Mouse (Mus musculus) gastrocnemius, adult 8-10 months (tissue): ENCODE results near the gene Gm6993. TPM values are rescaled to one million over a fixed set of nuclear protein-coding genes. Genes with fewer than 3 reads are reported as not detected.
A peak's percentile ranks its signal among the peaks of the same experiment; 100 is the strongest.

Experiments
- DNase-seq, 2 experiments: peaks; one replicate each; pipeline ENCODE4 v3.0.0; 2022; ENCODE audit warnings: low spot score in 2 of 2
- total RNA-seq, 4 experiments: library from RNA; stranded (reverse); gene quantifications; 2 replicates each; pipeline ENCODE4 v1.2.4; 2022

Gm6993 gene
- not detected for total RNA-seq

- DNase-seq, result no peak
These were observed at the start of gene Gm6993 for GRCm38 (mm10) chr12:31240470-31240869. Gene Gm6993, plus strand, starts transcription at chr12:31240770.

- peak; percentile 64 to 74 for DNase-seq
These were observed 49.1 kb upstream of the Gm6993 start for GRCm38 (mm10) chr12:31191329-31191954.

- no peak for DNase-seq
These were observed 38.1 kb upstream of the Gm6993 start for GRCm38 (mm10) chr12:31202509-31202908.

GRCm38 (mm10) chr12:31203746-31204455 lies 36.7 kb upstream of the Gm6993 start:
- no peak for DNase-seq

- DNase-seq, result no peak
These were observed 35.7 kb upstream of the Gm6993 start for GRCm38 (mm10) chr12:31204898-31205297.

- no peak for DNase-seq
These were observed 34.5 kb upstream of the Gm6993 start for GRCm38 (mm10) chr12:31205983-31206633.

- no peak for DNase-seq
These were observed 31.8 kb upstream of the Gm6993 start for GRCm38 (mm10) chr12:31208766-31209165.

GRCm38 (mm10) chr12:31209377-31209805 lies 31.2 kb upstream of the Gm6993 start:
- DNase-seq, result no peak

GRCm38 (mm10) chr12:31213556-31213955 lies 27.0 kb upstream of the Gm6993 start:
- peak in 1 of 2 experiments; percentile 8 for DNase-seq

GRCm38 (mm10) chr12:31215003-31215402 lies 25.6 kb upstream of the Gm6993 start:
- DNase-seq, result no peak

GRCm38 (mm10) chr12:31217232-31217631 lies 23.3 kb upstream of the Gm6993 start:
- DNase-seq, result no peak

GRCm38 (mm10) chr12:31218774-31219173 lies 21.8 kb upstream of the Gm6993 start:
- no peak for DNase-seq

- DNase-seq, result no peak
These were observed 19.0 kb upstream of the Gm6993 start for GRCm38 (mm10) chr12:31221522-31221921.

GRCm38 (mm10) chr12:31222282-31222681 lies 18.3 kb upstream of the Gm6993 start:
- no peak for DNase-seq

- no peak for DNase-seq
These were observed 17.8 kb upstream of the Gm6993 start for GRCm38 (mm10) chr12:31222741-31223140.

- no peak for DNase-seq
These were observed 15.1 kb upstream of the Gm6993 start for GRCm38 (mm10) chr12:31225451-31225850.

GRCm38 (mm10) chr12:31227167-31227566 lies 13.4 kb upstream of the Gm6993 start:
- DNase-seq, result no peak

GRCm38 (mm10) chr12:31228878-31229277 lies 11.7 kb upstream of the Gm6993 start:
- DNase-seq, result no peak

GRCm38 (mm10) chr12:31232635-31233034 lies 7.9 kb upstream of the Gm6993 start:
- DNase-seq, result no peak

GRCm38 (mm10) chr12:31235018-31235417 lies 5.6 kb upstream of the Gm6993 start:
- DNase-seq, result no peak

GRCm38 (mm10) chr12:31236861-31237595 lies 3.5 kb upstream of the Gm6993 start:
- no peak for DNase-seq
